Mouse (Mus musculus) E14TG2a.4 (cell line): Measurements from ENCODE around the gene Fitm1.
A peak's percentile ranks its signal among the peaks of the same experiment; 100 is the strongest.

ENCODE experiments used
- H3K27me3 ChIP-seq: 2 replicates; pipeline ENCODE4 v1.6.1; 2014; ENCODE audit warnings: low read length, control low read depth; ENCODE audit not compliant: insufficient read depth
- H3K36me3 ChIP-seq: 2 replicates; pipeline ENCODE4 v1.6.1; 2014; ENCODE audit warnings: low read length, control low read depth; ENCODE audit not compliant: insufficient read depth
- H3K4me1 ChIP-seq: replicated peaks from 2 replicates; pipeline ENCODE4 v1.6.1; 2014; ENCODE audit warnings: low read depth, low read length, control low read depth
- H3K4me3 ChIP-seq: replicated peaks from 2 replicates; pipeline ENCODE4 v1.5.1; 2014; ENCODE audit warnings: mild to moderate bottlenecking, low read length
- H3K9me3 ChIP-seq: 2 replicates; pipeline ENCODE4 v1.6.1; 2014; ENCODE audit warnings: low read length, control low read depth
- CTCF ChIP-seq: conservative IDR thresholded peaks from 2 replicates; pipeline ENCODE4 v1.5.1; 2014; ENCODE audit warnings: low read length
- NANOG ChIP-seq: IDR thresholded peaks from 2 replicates; pipeline ENCODE4 v1.6.1; 2014; ENCODE audit warnings: borderline replicate concordance, low read length, mixed read lengths
- POU5F1 ChIP-seq: IDR thresholded peaks from 2 replicates; pipeline ENCODE4 v1.6.1; 2014; ENCODE audit warnings: low read length, borderline replicate concordance

Fitm1 gene

DNA sequence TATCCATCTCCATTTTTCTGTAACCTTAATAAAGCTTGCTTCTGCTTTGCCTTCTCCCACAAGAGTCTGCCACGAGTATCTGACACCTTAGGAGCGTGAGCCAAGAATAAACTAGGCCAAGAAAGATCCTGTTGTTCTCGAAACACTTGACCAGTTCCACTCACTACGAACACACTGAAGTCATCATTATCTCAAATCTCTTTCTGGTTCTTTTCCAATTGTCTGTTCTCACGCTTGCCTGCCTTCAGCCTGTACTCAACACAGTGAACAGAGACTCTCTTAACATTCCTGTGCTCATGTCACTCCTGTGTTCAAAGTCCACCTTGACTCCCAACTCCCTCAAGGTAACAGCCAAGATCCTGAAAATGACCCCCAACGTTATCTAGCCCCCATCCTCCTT lies 37.9 kb downstream of the Fitm1 start:
- H3K36me3 ChIP-seq = peaks cover 25% of the 10 kb centered on the region
- peaks cover 3% of the 10 kb centered on the region for H3K27me3 ChIP-seq
- no peaks in the 10 kb centered on the region for H3K9me3 ChIP-seq
- no peak overlapping the region for H3K4me3 ChIP-seq
- TF ChIP-seq NANOG = no peak
- TF ChIP-seq CTCF = no peak
- no peak for TF ChIP-seq POU5F1
- H3K4me1 ChIP-seq = peaks cover 24% of the 10 kb centered on the region

DNA sequence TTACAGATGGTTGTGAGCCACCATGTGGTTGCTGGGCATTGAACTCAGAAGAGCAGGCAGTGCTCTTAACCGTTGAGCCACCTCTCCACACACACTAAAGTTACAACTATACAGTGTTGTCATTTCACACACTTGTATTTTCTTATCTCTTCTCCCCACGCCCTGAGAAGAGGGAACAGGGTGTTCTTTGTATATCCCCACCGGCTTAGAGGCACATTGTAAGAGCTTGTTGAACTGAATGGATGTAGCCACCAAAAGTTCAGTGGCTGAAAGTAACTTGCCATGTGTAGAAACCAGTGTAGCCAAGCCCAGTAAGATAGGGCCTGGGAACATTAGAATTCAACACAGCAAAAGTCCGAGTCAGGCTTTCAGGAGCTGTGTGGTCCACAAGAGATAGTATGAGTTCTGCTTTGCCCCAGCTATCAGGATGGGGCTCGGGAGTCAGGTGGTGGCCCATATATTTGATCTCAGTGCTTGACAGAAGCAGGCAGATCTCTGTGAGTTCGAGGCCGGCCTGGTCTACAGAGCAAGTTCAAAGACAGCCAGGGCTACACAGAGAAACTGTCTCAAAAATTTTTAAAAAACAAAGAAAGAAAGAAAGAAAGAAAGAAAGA lies 39.3 kb downstream of the Fitm1 start:
- peaks cover 15% of the 10 kb centered on the region for H3K27me3 ChIP-seq
- H3K9me3 ChIP-seq = no peaks in the 10 kb centered on the region
- peaks cover 26% of the 10 kb centered on the region for H3K4me1 ChIP-seq
- H3K4me3 ChIP-seq = no peak overlapping the region
- H3K36me3 ChIP-seq = peaks cover 12% of the 10 kb centered on the region
- TF ChIP-seq POU5F1 (no peak), NANOG (no peak), CTCF (no peak)

GRCm38 (mm10) chr14:55615876-55616275 lies 40.5 kb downstream of the Fitm1 start:
- H3K4me1 ChIP-seq = peaks cover 26% of the 10 kb centered on the region
- H3K4me3 ChIP-seq = no peak overlapping the region
- peaks cover 23% of the 10 kb centered on the region for H3K27me3 ChIP-seq
- TF ChIP-seq NANOG = no peak
- no peak for TF ChIP-seq CTCF
- no peak for TF ChIP-seq POU5F1
- H3K36me3 ChIP-seq = peaks cover 2% of the 10 kb centered on the region; the same call in 1 of the 2 replicates
- H3K9me3 ChIP-seq = no peaks in the 10 kb centered on the region

GRCm38 (mm10) chr14:55616844-55617243 lies 41.4 kb downstream of the Fitm1 start:
- Histone ChIP-seq H3K36me3 (no peaks in the 10 kb centered on the region), H3K27me3 (peaks cover 23% of the 10 kb centered on the region), H3K4me1 (peaks cover 23% of the 10 kb centered on the region), H3K4me3 (no peak overlapping the region), H3K9me3 (no peaks in the 10 kb centered on the region)
- TF ChIP-seq CTCF (no peak), NANOG (no peak), POU5F1 (no peak)

DNA sequence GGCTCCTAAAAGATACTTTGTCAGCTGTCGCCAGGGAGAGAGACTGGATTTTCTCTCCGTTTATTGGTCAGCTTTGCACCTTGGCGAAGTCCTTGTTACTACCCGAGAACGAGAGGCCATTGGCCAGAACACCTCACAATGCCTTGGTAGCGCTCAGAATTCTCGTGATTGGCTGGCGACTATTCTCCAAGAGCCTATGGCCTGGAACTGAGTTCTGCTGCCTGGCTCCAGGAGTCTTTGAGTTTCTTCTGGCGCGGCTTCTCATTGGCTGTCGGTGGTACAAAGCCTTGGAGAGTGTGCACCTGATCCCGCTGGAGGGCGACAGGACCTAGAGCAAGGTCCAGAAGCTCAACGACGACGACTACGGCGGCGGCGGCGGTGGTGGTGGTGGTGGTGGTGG lies 42.4 kb downstream of the Fitm1 start, which contains the start of gene Rec8:
Rec8 (plus strand) TSS at position 216 of the 400 bp plus-strand sequence.
- H3K27me3 ChIP-seq = peaks cover 25% of the 10 kb centered on the region
- H3K9me3 ChIP-seq = no peaks in the 10 kb centered on the region
- no peaks in the 10 kb centered on the region for H3K36me3 ChIP-seq
- no peak for TF ChIP-seq POU5F1
- TF ChIP-seq NANOG = no peak
- TF ChIP-seq CTCF = no peak
- H3K4me3 ChIP-seq = peak within 1 kb of the TSS; percentile 61
- peaks cover 29% of the 10 kb centered on the region for H3K4me1 ChIP-seq

GRCm38 (mm10) chr14:55618486-55619195 lies 43.2 kb downstream of the Fitm1 start:
- H3K27me3 ChIP-seq = peaks cover 25% of the 10 kb centered on the region
- TF ChIP-seq POU5F1 = no peak
- H3K9me3 ChIP-seq = no peaks in the 10 kb centered on the region
- peak overlapping the region; percentile 61 for H3K4me3 ChIP-seq
- peaks cover 38% of the 10 kb centered on the region for H3K4me1 ChIP-seq
- H3K36me3 ChIP-seq = peaks cover 2% of the 10 kb centered on the region; the same call in 1 of the 2 replicates
